Mouse (Mus musculus): ENCODE measurements around the gene Cdip1. TPM values are rescaled to one million over a fixed set of nuclear protein-coding genes. Genes with fewer than 3 reads are reported as not detected.
A peak's percentile ranks its signal among the peaks of the same experiment; 100 is the strongest.

The Cdip1 gene
- polyA plus RNA-seq, 1 experiment from 2014 or later: 114 TPM

- Histone ChIP-seq H3K4me3 (peak overlapping the region; percentile 73), H3K27me3 (no peaks in the 10 kb centered on the region), H3K27ac (peak overlapping the region; percentile 54; the same call in 1 of the 2 replicates), H3K4me2 (peak overlapping the region; percentile 72), H3K9me3 (replicated peaks) (no peaks in the 10 kb centered on the region), H3K9ac (no peak overlapping the region), H3K36me3 (no peaks in the 10 kb centered on the region), H3K4me1 (replicated peaks) (peaks cover 20% of the 10 kb centered on the region)
- no peak for ATAC-seq (replicated peaks; ENCODE audit: insufficient number of reproducible peaks, insufficient read depth, low FRiP score, low read depth)
- WGBS: 31% methylated on average over 1 of the region's 1 CpGs
These were observed 62.1 kb downstream of the Cdip1 start for GRCm38 (mm10) chr16:4727963-4728362.

- Histone ChIP-seq H3K4me3 (peak overlapping the region; percentile 73), H3K9ac (no peak overlapping the region), H3K27ac (peak overlapping the region; percentile 54; the same call in 1 of the 2 replicates), H3K4me1 (replicated peaks) (peaks cover 20% of the 10 kb centered on the region), H3K4me2 (peak overlapping the region; percentile 72), H3K9me3 (replicated peaks) (no peaks in the 10 kb centered on the region), H3K27me3 (no peaks in the 10 kb centered on the region), H3K36me3 (no peaks in the 10 kb centered on the region)
- WGBS: 84% methylated on average over 1 of the region's 1 CpGs
- no peak for ATAC-seq (replicated peaks; ENCODE audit: insufficient number of reproducible peaks, insufficient read depth, low FRiP score, low read depth)
These were observed 62.6 kb downstream of the Cdip1 start for GRCm38 (mm10) chr16:4727526-4727925.

- Histone ChIP-seq H3K4me3 (peak overlapping the region; percentile 73), H3K27ac (peak overlapping the region; percentile 87), H3K27me3 (no peaks in the 10 kb centered on the region), H3K36me3 (no peaks in the 10 kb centered on the region), H3K4me2 (peak overlapping the region; percentile 72), H3K9me3 (replicated peaks) (no peaks in the 10 kb centered on the region), H3K4me1 (replicated peaks) (peaks cover 20% of the 10 kb centered on the region), H3K9ac (peak overlapping the region; percentile 81)
- WGBS: 1% methylated on average over 40 of the region's 40 CpGs
- peak; percentile 71 for ATAC-seq (replicated peaks; ENCODE audit: insufficient number of reproducible peaks, insufficient read depth, low FRiP score, low read depth)
These were observed 63.5 kb downstream of the Cdip1 start for GRCm38 (mm10) chr16:4726528-4727128.

GRCm38 (mm10) chr16:4725780-4726527, 64.1 kb downstream of the Cdip1 start, which contains the start of gene Hmox2:
Gene Hmox2 (plus strand): TSS chr16:4726361.
- peaks cover 20% of the 10 kb centered on the region for H3K4me1 ChIP-seq (replicated peaks)
- H3K9ac ChIP-seq: peak within 1 kb of the TSS; percentile 81
- WGBS: 4% methylated on average over 35 of the region's 35 CpGs
- peak within 1 kb of the TSS; percentile 87 for H3K27ac ChIP-seq
- H3K36me3 ChIP-seq: no peaks in the 10 kb centered on the region
- peak; percentile 94 for ATAC-seq (replicated peaks; ENCODE audit: insufficient number of reproducible peaks, insufficient read depth, low FRiP score, low read depth)
- H3K4me2 ChIP-seq: peak within 1 kb of the TSS; percentile 72
- no peaks in the 10 kb centered on the region for H3K9me3 ChIP-seq (replicated peaks)
- H3K27me3 ChIP-seq: no peaks in the 10 kb centered on the region
- H3K4me3 ChIP-seq: peak within 1 kb of the TSS; percentile 73

- H3K27ac ChIP-seq: no peak overlapping the region
- 67% methylated on average over 4 of the region's 4 CpGs for WGBS
- H3K9ac ChIP-seq: no peak overlapping the region
- no peak overlapping the region for H3K4me3 ChIP-seq
- ATAC-seq (replicated peaks; ENCODE audit: insufficient number of reproducible peaks, insufficient read depth, low FRiP score, low read depth): no peak
- no peaks in the 10 kb centered on the region for H3K9me3 ChIP-seq (replicated peaks)
- H3K4me1 ChIP-seq (replicated peaks): peaks cover 18% of the 10 kb centered on the region
- H3K27me3 ChIP-seq: no peaks in the 10 kb centered on the region
- no peaks in the 10 kb centered on the region for H3K36me3 ChIP-seq
- no peak overlapping the region for H3K4me2 ChIP-seq
These were observed 64.8 kb downstream of the Cdip1 start for GRCm38 (mm10) chr16:4725266-4725665.

GRCm38 (mm10) chr16:4722915-4723209, 67.2 kb downstream of the Cdip1 start:
- H3K27ac ChIP-seq: no peak overlapping the region
- no peaks in the 10 kb centered on the region for H3K27me3 ChIP-seq
- H3K9ac ChIP-seq: no peak overlapping the region
- no peak overlapping the region for H3K4me3 ChIP-seq
- no peak overlapping the region for H3K4me2 ChIP-seq
- H3K4me1 ChIP-seq (replicated peaks): peaks cover 16% of the 10 kb centered on the region
- H3K36me3 ChIP-seq: no peaks in the 10 kb centered on the region
- no peaks in the 10 kb centered on the region for H3K9me3 ChIP-seq (replicated peaks)
- no peak for ATAC-seq (replicated peaks; ENCODE audit: insufficient number of reproducible peaks, insufficient read depth, low FRiP score, low read depth)
- WGBS: 57% methylated on average over 3 of the region's 3 CpGs

- 61% methylated on average over 7 of the region's 7 CpGs for WGBS
- no peak overlapping the region for H3K4me2 ChIP-seq
- H3K27ac ChIP-seq: no peak overlapping the region
These were observed 67.8 kb downstream of the Cdip1 start for GRCm38 (mm10) chr16:4722128-4722914.

GRCm38 (mm10) chr16:4718753-4719518, 71.2 kb downstream of the Cdip1 start, which contains the start of gene Nmral1:
Gene Nmral1 (minus strand): TSS chr16:4719356.
- peak; percentile 72 for ATAC-seq (replicated peaks; ENCODE audit: insufficient number of reproducible peaks, insufficient read depth, low FRiP score, low read depth)
- Histone ChIP-seq H3K4me3 (peak within 1 kb of the TSS; percentile 70), H3K36me3 (0 out of 2 replicates have a peak, but pooled peaks cover 7% of the 10 kb centered on the region), H3K4me1 (replicated peaks) (peaks cover 8% of the 10 kb centered on the region; the same call in 1 of the 2 replicates), H3K27me3 (no peaks in the 10 kb centered on the region), H3K9me3 (replicated peaks) (no peaks in the 10 kb centered on the region), H3K27ac (peak within 1 kb of the TSS; percentile 35; the same call in 1 of the 2 replicates), H3K9ac (peak within 1 kb of the TSS; percentile 56), H3K4me2 (peak within 1 kb of the TSS; percentile 73)
- WGBS: 9% methylated on average over 33 of the region's 33 CpGs

More at GRCm38 (mm10) chr16:4722128-4722914, 67.8 kb downstream of the Cdip1 start:
- peaks cover 12% of the 10 kb centered on the region for H3K4me1 ChIP-seq (replicated peaks)
- no peaks in the 10 kb centered on the region for H3K9me3 ChIP-seq (replicated peaks)
- ATAC-seq (replicated peaks; ENCODE audit: insufficient number of reproducible peaks, insufficient read depth, low FRiP score, low read depth): no peak
- H3K4me3 ChIP-seq: no peak overlapping the region
- no peaks in the 10 kb centered on the region for H3K36me3 ChIP-seq
- no peaks in the 10 kb centered on the region for H3K27me3 ChIP-seq
- H3K9ac ChIP-seq: no peak overlapping the region

- H3K27me3 ChIP-seq: no peaks in the 10 kb centered on the region
These were observed 72.2 kb downstream of the Cdip1 start for GRCm38 (mm10) chr16:4717866-4718265.

GRCm38 (mm10) chr16:4713861-4714710, 76.0 kb downstream of the Cdip1 start:
- 72% methylated on average over 17 of the region's 17 CpGs for WGBS

More at GRCm38 (mm10) chr16:4717866-4718265, 72.2 kb downstream of the Cdip1 start:
- peaks cover 8% of the 10 kb centered on the region; the same call in 1 of the 2 replicates for H3K4me1 ChIP-seq (replicated peaks)
- no peaks in the 10 kb centered on the region for H3K9me3 ChIP-seq (replicated peaks)
- peak overlapping the region; percentile 70 for H3K4me3 ChIP-seq
- peak overlapping the region; percentile 73 for H3K4me2 ChIP-seq
- ATAC-seq (replicated peaks; ENCODE audit: insufficient number of reproducible peaks, insufficient read depth, low FRiP score, low read depth): no peak
- 0 out of 2 replicates have a peak, but pooled peaks cover 7% of the 10 kb centered on the region for H3K36me3 ChIP-seq
- WGBS: 80% methylated on average over 3 of the region's 3 CpGs
- peak overlapping the region; percentile 56; the same call in 1 of the 2 replicates for H3K9ac ChIP-seq
- H3K27ac ChIP-seq: no peak overlapping the region

More at GRCm38 (mm10) chr16:4713861-4714710, 76.0 kb downstream of the Cdip1 start:
- Histone ChIP-seq H3K4me2 (no peak overlapping the region), H3K9me3 (replicated peaks) (no peaks in the 10 kb centered on the region), H3K36me3 (peaks cover 20% of the 10 kb centered on the region; the same call in 1 of the 2 replicates), H3K9ac (no peak overlapping the region), H3K4me3 (no peak overlapping the region), H3K27me3 (no peaks in the 10 kb centered on the region), H3K4me1 (replicated peaks) (peaks cover 4% of the 10 kb centered on the region; the same call in 1 of the 2 replicates), H3K27ac (no peak overlapping the region)
- no peak; the same call in 1 of the 2 replicates for ATAC-seq (replicated peaks; ENCODE audit: insufficient number of reproducible peaks, insufficient read depth, low FRiP score, low read depth)
